Mouse (Mus musculus): Measurements from ENCODE around the gene Tspan7. TPM values are rescaled to one million over a fixed set of nuclear protein-coding genes. Genes with fewer than 3 reads are reported as not detected.

Gene Tspan7
- polyA plus RNA-seq, 1 experiment from 2014 or later = 84.4 TPM

- no peak overlapping the region for H3K4me3 ChIP-seq
- no peaks in the 10 kb centered on the region for H3K27me3 ChIP-seq (replicated peaks; ENCODE audit: low read depth, poor library complexity, severe bottlenecking)
- H3K9me3 ChIP-seq = no peaks in the 10 kb centered on the region
- 0 out of 2 replicates have a peak, but pooled peaks cover 9% of the 10 kb centered on the region for H3K4me1 ChIP-seq
- WGBS = 69% methylated on average over 5 of the region's 5 CpGs
- DNase-seq (ENCODE audit: low spot score) = no peak
- H3K27ac ChIP-seq (replicated peaks) = no peak overlapping the region
- no peaks in the 10 kb centered on the region for H3K36me3 ChIP-seq (replicated peaks)
These were observed 29.5 kb downstream of the Tspan7 start for GRCm38 (mm10) chrX:10514417-10514816.

GRCm38 (mm10) chrX:10514971-10515370 is 30.0 kb downstream of the Tspan7 start:
- H3K27ac ChIP-seq (replicated peaks) = no peak overlapping the region
- no peak for DNase-seq (ENCODE audit: low spot score)
- H3K27me3 ChIP-seq (replicated peaks; ENCODE audit: low read depth, poor library complexity, severe bottlenecking) = no peaks in the 10 kb centered on the region
- no peak overlapping the region for H3K4me3 ChIP-seq
- 0 out of 2 replicates have a peak, but pooled peaks cover 9% of the 10 kb centered on the region for H3K4me1 ChIP-seq
- 54% methylated on average over 3 of the region's 3 CpGs for WGBS
- H3K36me3 ChIP-seq (replicated peaks) = no peaks in the 10 kb centered on the region
- no peaks in the 10 kb centered on the region for H3K9me3 ChIP-seq

DNA sequence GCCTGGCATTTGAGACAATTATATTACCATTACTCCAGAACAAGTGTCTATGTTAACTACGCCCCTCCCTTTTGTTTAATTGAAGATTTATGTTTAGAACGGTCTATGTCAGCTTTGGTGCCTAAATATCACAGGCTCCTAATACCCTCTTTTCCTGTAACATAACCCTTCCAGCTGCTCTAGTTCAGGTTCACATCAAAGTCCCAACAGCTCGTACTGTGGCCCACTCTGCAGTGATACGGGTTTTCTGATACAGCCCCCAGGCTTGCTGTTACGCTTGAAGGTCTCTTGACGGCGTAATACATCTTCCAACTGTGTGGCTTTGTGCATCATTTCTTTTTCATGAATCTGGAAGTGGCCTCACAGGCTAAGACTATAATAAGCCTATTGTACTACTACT is 31.5 kb downstream of the Tspan7 start:
- Histone ChIP-seq H3K9me3 (no peaks in the 10 kb centered on the region), H3K4me1 (0 out of 2 replicates have a peak, but pooled peaks cover 9% of the 10 kb centered on the region), H3K27me3 (replicated peaks; ENCODE audit: low read depth, poor library complexity, severe bottlenecking) (no peaks in the 10 kb centered on the region), H3K27ac (replicated peaks) (no peak overlapping the region), H3K4me3 (no peak overlapping the region), H3K36me3 (replicated peaks) (no peaks in the 10 kb centered on the region)
- WGBS = 67% methylated on average over 7 of the region's 7 CpGs
- no peak for DNase-seq (ENCODE audit: low spot score)

DNA sequence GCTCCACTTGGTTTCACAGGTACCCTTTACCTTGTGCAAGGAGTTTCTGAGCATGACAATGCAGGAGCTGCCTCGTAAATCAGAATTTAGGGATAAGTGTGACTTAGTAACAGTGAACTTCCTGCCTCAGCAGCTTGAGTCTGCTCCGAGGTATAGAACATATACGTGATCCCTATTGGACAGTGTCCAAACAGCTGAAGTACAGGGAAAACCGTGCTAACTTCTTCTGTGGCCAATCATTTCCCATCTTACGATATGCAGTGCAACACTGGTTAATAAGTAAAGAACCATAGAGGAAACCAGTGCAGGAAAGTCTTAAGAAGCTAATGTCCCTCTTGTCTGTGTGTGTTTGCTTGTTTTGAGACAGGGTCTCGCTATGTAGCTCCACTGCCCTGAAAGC is 32.0 kb downstream of the Tspan7 start:
- Histone ChIP-seq H3K36me3 (replicated peaks) (no peaks in the 10 kb centered on the region), H3K27ac (replicated peaks) (no peak overlapping the region), H3K27me3 (replicated peaks; ENCODE audit: low read depth, poor library complexity, severe bottlenecking) (no peaks in the 10 kb centered on the region), H3K4me1 (0 out of 2 replicates have a peak, but pooled peaks cover 9% of the 10 kb centered on the region), H3K4me3 (no peak overlapping the region), H3K9me3 (no peaks in the 10 kb centered on the region)
- 84% methylated on average over 6 of the region's 6 CpGs for WGBS
- no peak for DNase-seq (ENCODE audit: low spot score)

GRCm38 (mm10) chrX:10517756-10518155 is 32.8 kb downstream of the Tspan7 start:
- H3K4me3 ChIP-seq = no peak overlapping the region
- 0 out of 2 replicates have a peak, but pooled peaks cover 9% of the 10 kb centered on the region for H3K4me1 ChIP-seq
- no peaks in the 10 kb centered on the region for H3K27me3 ChIP-seq (replicated peaks; ENCODE audit: low read depth, poor library complexity, severe bottlenecking)
- no peaks in the 10 kb centered on the region for H3K9me3 ChIP-seq
- H3K27ac ChIP-seq (replicated peaks) = no peak overlapping the region
- DNase-seq (ENCODE audit: low spot score) = no peak
- no peaks in the 10 kb centered on the region for H3K36me3 ChIP-seq (replicated peaks)
- WGBS = 67% methylated on average over 4 of the region's 4 CpGs

GRCm38 (mm10) chrX:10518510-10518909 is 33.6 kb downstream of the Tspan7 start:
- Histone ChIP-seq H3K27ac (replicated peaks) (no peak overlapping the region), H3K36me3 (replicated peaks) (no peaks in the 10 kb centered on the region), H3K9me3 (no peaks in the 10 kb centered on the region), H3K27me3 (replicated peaks; ENCODE audit: low read depth, poor library complexity, severe bottlenecking) (no peaks in the 10 kb centered on the region), H3K4me1 (0 out of 2 replicates have a peak, but pooled peaks cover 9% of the 10 kb centered on the region), H3K4me3 (no peak overlapping the region)
- WGBS = 46% methylated on average over 5 of the region's 5 CpGs
- peak; percentile 21 for DNase-seq (ENCODE audit: low spot score)

GRCm38 (mm10) chrX:10535450-10535849 is 50.5 kb downstream of the Tspan7 start:
- DNase-seq (ENCODE audit: low spot score) = no peak
- H3K4me3 ChIP-seq = no peak overlapping the region
- H3K4me1 ChIP-seq = peaks cover 8% of the 10 kb centered on the region; the same call in 1 of the 2 replicates
- H3K27ac ChIP-seq (replicated peaks) = no peak overlapping the region
- 14% methylated on average over 2 of the region's 2 CpGs for WGBS
- H3K36me3 ChIP-seq (replicated peaks) = no peaks in the 10 kb centered on the region
- H3K27me3 ChIP-seq (replicated peaks; ENCODE audit: low read depth, poor library complexity, severe bottlenecking) = no peaks in the 10 kb centered on the region
- no peaks in the 10 kb centered on the region for H3K9me3 ChIP-seq

DNA sequence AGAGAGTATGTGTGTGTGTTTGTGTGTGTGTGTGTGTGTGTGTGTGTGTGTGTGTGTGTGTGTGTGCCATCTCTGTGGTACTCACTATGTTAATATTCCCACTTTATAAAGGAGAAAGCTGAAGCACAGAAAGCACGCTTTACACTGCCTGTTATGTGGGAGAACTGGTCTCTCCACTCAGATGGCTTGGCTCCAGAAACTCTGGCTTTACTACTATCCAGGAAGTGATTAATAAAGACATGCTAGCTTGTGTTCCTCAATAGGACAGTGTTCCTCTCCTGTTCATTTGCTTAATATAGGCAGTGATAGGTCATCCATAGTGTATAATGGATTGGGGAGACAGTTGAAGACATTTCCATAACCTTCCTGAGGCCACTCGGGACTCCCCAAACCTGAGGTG is 54.1 kb downstream of the Tspan7 start:
- Histone ChIP-seq H3K9me3 (no peaks in the 10 kb centered on the region), H3K27me3 (replicated peaks; ENCODE audit: low read depth, poor library complexity, severe bottlenecking) (no peaks in the 10 kb centered on the region), H3K36me3 (replicated peaks) (no peaks in the 10 kb centered on the region), H3K4me3 (no peak overlapping the region), H3K4me1 (peaks cover 7% of the 10 kb centered on the region; the same call in 1 of the 2 replicates), H3K27ac (replicated peaks) (no peak overlapping the region)
- WGBS = 91% methylated on average over 2 of the region's 2 CpGs
- DNase-seq (ENCODE audit: low spot score) = no peak

DNA sequence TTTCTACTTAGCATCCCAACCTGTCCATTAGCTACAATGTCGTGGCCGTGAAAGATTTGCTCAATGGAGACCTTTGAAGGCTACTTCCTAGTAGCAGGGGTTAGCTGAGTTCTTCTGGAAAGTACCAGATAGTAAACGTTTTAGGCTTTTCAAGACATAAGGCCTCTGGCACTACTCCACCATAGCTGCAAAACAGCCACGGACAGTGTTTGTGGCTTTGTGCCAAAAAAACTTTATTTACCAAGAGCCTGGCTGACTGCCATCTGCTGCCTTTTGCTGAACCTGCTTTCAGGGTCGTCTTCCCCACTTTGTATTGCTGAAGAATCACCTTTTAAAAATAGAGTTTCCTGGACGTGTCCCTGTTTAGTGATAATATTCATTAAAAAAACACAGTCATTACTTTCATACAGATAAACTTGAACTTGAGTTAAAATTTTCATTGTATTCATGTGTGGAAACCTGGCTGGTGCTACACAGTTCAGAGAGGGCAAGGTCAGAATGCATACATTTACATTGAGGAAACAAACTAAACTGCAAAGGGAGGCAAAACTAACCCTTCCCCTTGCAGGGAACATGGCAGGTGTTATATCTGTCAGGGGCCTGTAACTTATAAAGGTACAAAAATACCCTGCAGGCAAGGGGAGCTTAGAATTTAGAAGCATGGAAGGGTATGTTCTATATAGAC is 54.7 kb downstream of the Tspan7 start:
- no peak for DNase-seq (ENCODE audit: low spot score)

DNA sequence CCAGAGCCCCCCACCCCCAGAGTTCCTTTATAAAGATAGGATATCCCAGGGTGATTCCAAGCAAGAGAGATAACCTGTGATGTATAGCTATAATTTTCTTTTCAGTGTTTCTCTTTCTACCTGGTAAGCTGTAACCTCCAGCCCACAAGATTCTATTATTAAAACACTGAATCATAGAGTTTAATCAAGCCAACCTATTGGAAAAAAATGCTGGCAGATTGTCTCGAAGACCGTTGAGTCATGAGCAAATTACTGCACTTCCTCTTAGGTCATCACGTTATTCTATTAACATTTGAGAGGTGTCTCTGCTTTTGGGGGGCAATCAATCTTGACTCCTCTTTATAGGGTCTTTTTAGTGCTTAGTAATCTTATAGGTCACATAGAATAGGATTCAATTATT is 61.9 kb downstream of the Tspan7 start:
- H3K27me3 ChIP-seq (replicated peaks; ENCODE audit: low read depth, poor library complexity, severe bottlenecking) = no peaks in the 10 kb centered on the region
- no peak overlapping the region for H3K27ac ChIP-seq (replicated peaks)
- WGBS = 93% methylated on average over 3 of the region's 3 CpGs
- no peak overlapping the region for H3K4me3 ChIP-seq
- no peaks in the 10 kb centered on the region for H3K36me3 ChIP-seq (replicated peaks)
- no peaks in the 10 kb centered on the region for H3K9me3 ChIP-seq
- H3K4me1 ChIP-seq = no peaks in the 10 kb centered on the region
- no peak for DNase-seq (ENCODE audit: low spot score)

More for the DNA sequence above, 54.7 kb downstream of the Tspan7 start:
- no peaks in the 10 kb centered on the region for H3K27me3 ChIP-seq (replicated peaks; ENCODE audit: low read depth, poor library complexity, severe bottlenecking)
- H3K27ac ChIP-seq (replicated peaks) = no peak overlapping the region
- H3K9me3 ChIP-seq = no peaks in the 10 kb centered on the region
- H3K4me1 ChIP-seq = peaks cover 6% of the 10 kb centered on the region; the same call in 1 of the 2 replicates
- H3K4me3 ChIP-seq = no peak overlapping the region
- 79% methylated on average over 6 of the region's 6 CpGs for whole genome bisulfite sequencing
- no peaks in the 10 kb centered on the region for H3K36me3 ChIP-seq (replicated peaks)

GRCm38 (mm10) chrX:10549708-10550107 is 64.8 kb downstream of the Tspan7 start:
- H3K4me1 ChIP-seq = no peaks in the 10 kb centered on the region
- no peak overlapping the region for H3K4me3 ChIP-seq
- WGBS = 83% methylated on average over 3 of the region's 3 CpGs
- H3K36me3 ChIP-seq (replicated peaks) = no peaks in the 10 kb centered on the region
- no peaks in the 10 kb centered on the region for H3K9me3 ChIP-seq
- no peaks in the 10 kb centered on the region for H3K27me3 ChIP-seq (replicated peaks; ENCODE audit: low read depth, poor library complexity, severe bottlenecking)
- no peak overlapping the region for H3K27ac ChIP-seq (replicated peaks)
- no peak for DNase-seq (ENCODE audit: low spot score)

DNA sequence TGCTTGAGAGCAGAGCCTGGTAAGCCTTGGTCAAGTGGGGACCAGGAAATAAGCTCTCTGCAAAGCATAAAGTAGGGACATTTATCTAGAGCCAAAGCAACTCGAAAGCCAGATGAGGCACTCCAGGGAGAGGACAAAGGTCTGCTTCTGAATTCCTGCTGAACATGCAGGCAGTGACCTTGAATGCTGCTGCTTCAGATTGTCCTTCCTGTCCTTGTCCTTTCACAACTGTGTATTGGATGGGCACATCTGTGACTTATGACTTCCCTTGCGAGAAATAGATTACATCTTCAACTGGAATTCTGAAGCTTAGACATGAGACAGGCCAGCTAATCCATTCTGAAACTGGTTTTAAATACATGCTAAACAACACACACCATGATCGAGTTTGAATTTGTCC is 71.9 kb downstream of the Tspan7 start:
- WGBS = 84% methylated on average over 3 of the region's 3 CpGs
- H3K27ac ChIP-seq (replicated peaks) = no peak overlapping the region
- no peak for DNase-seq (ENCODE audit: low spot score)
- no peaks in the 10 kb centered on the region for H3K4me1 ChIP-seq
- H3K36me3 ChIP-seq (replicated peaks) = no peaks in the 10 kb centered on the region
- H3K27me3 ChIP-seq (replicated peaks; ENCODE audit: low read depth, poor library complexity, severe bottlenecking) = no peaks in the 10 kb centered on the region
- H3K9me3 ChIP-seq = no peaks in the 10 kb centered on the region
- no peak overlapping the region for H3K4me3 ChIP-seq

- DNase-seq (ENCODE audit: low spot score) = no peak
- no peak overlapping the region for H3K27ac ChIP-seq (replicated peaks)
- H3K36me3 ChIP-seq (replicated peaks) = no peaks in the 10 kb centered on the region
- H3K27me3 ChIP-seq (replicated peaks; ENCODE audit: low read depth, poor library complexity, severe bottlenecking) = no peaks in the 10 kb centered on the region
- WGBS = 79% methylated on average over 5 of the region's 5 CpGs
- no peak overlapping the region for H3K4me3 ChIP-seq
- no peaks in the 10 kb centered on the region for H3K9me3 ChIP-seq
- no peaks in the 10 kb centered on the region for H3K4me1 ChIP-seq
These were observed 72.6 kb downstream of the Tspan7 start for GRCm38 (mm10) chrX:10557596-10557995.
